Mouse (Mus musculus): ENCODE measurements around the gene Slc20a1. TPM values are rescaled to one million over a fixed set of nuclear protein-coding genes. Genes with fewer than 3 reads are reported as not detected.

The Slc20a1 gene
- total RNA-seq, 1 experiment, result 309 TPM

GRCm38 (mm10) chr2:129199328-129200085 lies 943 bp downstream of the Slc20a1 start:
- H3K9me3 ChIP-seq (ENCODE audit: control insufficient read depth, insufficient read depth, low read depth, low read length), result no peaks in the 10 kb centered on the region
- TF ChIP-seq ZNF384 (IDR thresholded peaks at IDR 0.05; ENCODE audit: low read depth, low read length), result no peak
- TF ChIP-seq HCFC1 (IDR thresholded peaks at IDR 0.05; ENCODE audit: borderline replicate concordance, insufficient read depth, low read length), result no peak
- TF ChIP-seq CHD2 (IDR thresholded peaks at IDR 0.05; ENCODE audit: low read depth, low read length), result no peak
- 0 out of 2 replicates have a peak, but pooled peaks have one; percentile 10 for TF ChIP-seq MAFK (IDR thresholded peaks at IDR 0.05; ENCODE audit: insufficient read depth, low read depth, low read length)
- no peak for TF ChIP-seq ZC3H11A (IDR thresholded peaks at IDR 0.05; ENCODE audit: borderline replicate concordance, low read depth, low read length)
- H3K27ac ChIP-seq (ENCODE audit: insufficient read depth, low read depth, low read length, poor library complexity, severe bottlenecking), result no peak overlapping the region
- H3K36me3 ChIP-seq (ENCODE audit: control insufficient read depth, insufficient read depth, low read length, poor library complexity, severe bottlenecking), result peaks cover 29% of the 10 kb centered on the region
- H3K4me1 ChIP-seq (ENCODE audit: control insufficient read depth in 2 of 2, insufficient read depth in 2 of 2, low read length in 2 of 2, poor library complexity in 1 of 2), result peaks cover 2 to 4% of the 10 kb centered on the region in 2 experiments
- in situ Hi-C loops (cut with MboI; ENCODE audit: low sequenced_read_pairs in 2 of 2, unreplicated experiment in 2 of 2), result no loop called here
- H3K4me3 ChIP-seq (ENCODE audit: insufficient read depth in 1 of 2, low read depth in 1 of 2, low read length in 2 of 2, poor library complexity in 1 of 2, severe bottlenecking in 1 of 2), result peak overlapping the region; percentile 90 to 95
- DNase-seq (ENCODE audit: low read depth, low spot score), result no peak
- H3K9ac ChIP-seq (ENCODE audit: insufficient read depth, low read depth, low read length, poor library complexity, severe bottlenecking), result peak overlapping the region; percentile 98

- H3K9me3 ChIP-seq (ENCODE audit: control insufficient read depth, insufficient read depth, low read depth, low read length), result no peaks in the 10 kb centered on the region
- in situ Hi-C loops (cut with MboI; ENCODE audit: low sequenced_read_pairs in 2 of 2, unreplicated experiment in 2 of 2), result no loop called here
- H3K4me1 ChIP-seq (ENCODE audit: control insufficient read depth in 2 of 2, insufficient read depth in 2 of 2, low read length in 2 of 2, poor library complexity in 1 of 2), result peaks cover 3 to 7% of the 10 kb centered on the region in 2 experiments; a peak in 3 of 4 replicates
- H3K36me3 ChIP-seq (ENCODE audit: control insufficient read depth, insufficient read depth, low read length, poor library complexity, severe bottlenecking), result peaks cover 68% of the 10 kb centered on the region
- H3K9ac ChIP-seq (ENCODE audit: insufficient read depth, low read depth, low read length, poor library complexity, severe bottlenecking), result no peak overlapping the region
- no peak overlapping the region for H3K27ac ChIP-seq (ENCODE audit: insufficient read depth, low read depth, low read length, poor library complexity, severe bottlenecking)
- no peak for TF ChIP-seq HCFC1 (IDR thresholded peaks at IDR 0.05; ENCODE audit: borderline replicate concordance, insufficient read depth, low read length)
- peak; percentile 84 for TF ChIP-seq ZNF384 (IDR thresholded peaks at IDR 0.05; ENCODE audit: low read depth, low read length)
- no peak overlapping the region for H3K4me3 ChIP-seq (ENCODE audit: insufficient read depth in 1 of 2, low read depth in 1 of 2, low read length in 2 of 2, poor library complexity in 1 of 2, severe bottlenecking in 1 of 2)
- DNase-seq (ENCODE audit: low read depth, low spot score), result no peak
These were observed 6.4 kb downstream of the Slc20a1 start for GRCm38 (mm10) chr2:129205000-129205399.

DNA sequence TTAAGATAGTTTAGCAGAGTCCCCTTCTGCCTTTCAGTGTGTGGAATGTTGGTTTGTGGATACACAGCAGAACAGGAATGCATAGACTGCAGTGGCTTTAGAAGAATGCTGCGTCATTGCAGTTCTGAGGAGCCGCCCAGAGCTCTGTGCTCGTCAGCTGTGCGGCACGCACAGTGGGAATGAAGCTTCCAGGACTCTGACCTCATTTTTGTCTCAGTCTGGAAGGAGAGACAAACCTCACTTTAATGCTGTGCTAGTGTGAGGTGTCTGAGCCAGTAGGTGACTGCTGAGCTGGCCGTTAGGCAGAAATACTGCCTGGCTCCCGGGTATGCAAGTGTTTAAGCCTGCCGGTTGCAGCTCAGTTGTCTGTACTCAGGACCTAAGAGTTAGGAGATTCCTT lies 8.3 kb downstream of the Slc20a1 start:
- Histone ChIP-seq H3K27ac (ENCODE audit: insufficient read depth, low read depth, low read length, poor library complexity, severe bottlenecking) (no peak overlapping the region), H3K4me1 (ENCODE audit: control insufficient read depth in 2 of 2, insufficient read depth in 2 of 2, low read length in 2 of 2, poor library complexity in 1 of 2) (peaks cover 3 to 7% of the 10 kb centered on the region in 2 experiments; a peak in 2 of 4 replicates), H3K9me3 (ENCODE audit: control insufficient read depth, insufficient read depth, low read depth, low read length) (no peaks in the 10 kb centered on the region), H3K36me3 (ENCODE audit: control insufficient read depth, insufficient read depth, low read length, poor library complexity, severe bottlenecking) (peaks cover 76% of the 10 kb centered on the region), H3K9ac (ENCODE audit: insufficient read depth, low read depth, low read length, poor library complexity, severe bottlenecking) (no peak overlapping the region), H3K4me3 (ENCODE audit: insufficient read depth in 1 of 2, low read depth in 1 of 2, low read length in 2 of 2, poor library complexity in 1 of 2, severe bottlenecking in 1 of 2) (no peak overlapping the region)
- no peak for DNase-seq (ENCODE audit: low read depth, low spot score)
- in situ Hi-C loops (cut with MboI; ENCODE audit: low sequenced_read_pairs in 2 of 2, unreplicated experiment in 2 of 2), result no loop called here
- no peak for TF ChIP-seq HCFC1 (IDR thresholded peaks at IDR 0.05; ENCODE audit: borderline replicate concordance, insufficient read depth, low read length)
- TF ChIP-seq MAFK (IDR thresholded peaks at IDR 0.05; ENCODE audit: insufficient read depth, low read depth, low read length), result peak; percentile 84
- no peak for TF ChIP-seq ZC3H11A (IDR thresholded peaks at IDR 0.05; ENCODE audit: borderline replicate concordance, low read depth, low read length)
- no peak for TF ChIP-seq ZNF384 (IDR thresholded peaks at IDR 0.05; ENCODE audit: low read depth, low read length)

- Histone ChIP-seq H3K4me3 (ENCODE audit: insufficient read depth in 1 of 2, low read depth in 1 of 2, low read length in 2 of 2, poor library complexity in 1 of 2, severe bottlenecking in 1 of 2) (no peak overlapping the region), H3K9ac (ENCODE audit: insufficient read depth, low read depth, low read length, poor library complexity, severe bottlenecking) (no peak overlapping the region), H3K27ac (ENCODE audit: insufficient read depth, low read depth, low read length, poor library complexity, severe bottlenecking) (no peak overlapping the region), H3K36me3 (ENCODE audit: control insufficient read depth, insufficient read depth, low read length, poor library complexity, severe bottlenecking) (peaks cover 74% of the 10 kb centered on the region), H3K4me1 (ENCODE audit: control insufficient read depth in 2 of 2, insufficient read depth in 2 of 2, low read length in 2 of 2, poor library complexity in 1 of 2) (peaks cover 3 to 7% of the 10 kb centered on the region in 2 experiments; a peak in 2 of 4 replicates), H3K9me3 (ENCODE audit: control insufficient read depth, insufficient read depth, low read depth, low read length) (no peaks in the 10 kb centered on the region)
- DNase-seq (ENCODE audit: low read depth, low spot score), result no peak
- in situ Hi-C loops (cut with MboI; ENCODE audit: low sequenced_read_pairs in 2 of 2, unreplicated experiment in 2 of 2), result no loop called here
- TF ChIP-seq CHD2 (IDR thresholded peaks at IDR 0.05; ENCODE audit: low read depth, low read length) (no peak), HCFC1 (IDR thresholded peaks at IDR 0.05; ENCODE audit: borderline replicate concordance, insufficient read depth, low read length) (no peak), ZNF384 (IDR thresholded peaks at IDR 0.05; ENCODE audit: low read depth, low read length) (no peak), ZC3H11A (IDR thresholded peaks at IDR 0.05; ENCODE audit: borderline replicate concordance, low read depth, low read length) (no peak), MAFK (IDR thresholded peaks at IDR 0.05; ENCODE audit: insufficient read depth, low read depth, low read length) (no peak)
These were observed 9.7 kb downstream of the Slc20a1 start for GRCm38 (mm10) chr2:129208181-129208746.

Data from ES-E14 (cell line).